Mouse (Mus musculus) splenic B cell, adult 2 months (primary cell): ENCODE data around the gene Ntan1.
"Not testable (repeated sequence)": the region's sequence is repeated elsewhere in the genome, so short reads cannot be mapped to it uniquely, and the experiment has no call there.

Experiments
- DNase-seq: peaks from one replicate; pipeline ENCODE4 v3.0.0-alpha.2; 2011; ENCODE audit warnings: low read depth, low spot score
- H3K27me3 ChIP-seq: 2 replicates; pipeline ENCODE4 v1.6.1; 2012; ENCODE audit warnings: mild to moderate bottlenecking, low read length, moderate library complexity, mixed read lengths; ENCODE audit not compliant: control insufficient read depth, poor library complexity, insufficient read depth, severe bottlenecking
- H3K36me3 ChIP-seq: 2 replicates; pipeline ENCODE4 v1.6.1; 2012; ENCODE audit warnings: mild to moderate bottlenecking, low read length, moderate library complexity, mixed read lengths; ENCODE audit not compliant: control insufficient read depth, poor library complexity, insufficient read depth, severe bottlenecking

The Ntan1 gene

DNA sequence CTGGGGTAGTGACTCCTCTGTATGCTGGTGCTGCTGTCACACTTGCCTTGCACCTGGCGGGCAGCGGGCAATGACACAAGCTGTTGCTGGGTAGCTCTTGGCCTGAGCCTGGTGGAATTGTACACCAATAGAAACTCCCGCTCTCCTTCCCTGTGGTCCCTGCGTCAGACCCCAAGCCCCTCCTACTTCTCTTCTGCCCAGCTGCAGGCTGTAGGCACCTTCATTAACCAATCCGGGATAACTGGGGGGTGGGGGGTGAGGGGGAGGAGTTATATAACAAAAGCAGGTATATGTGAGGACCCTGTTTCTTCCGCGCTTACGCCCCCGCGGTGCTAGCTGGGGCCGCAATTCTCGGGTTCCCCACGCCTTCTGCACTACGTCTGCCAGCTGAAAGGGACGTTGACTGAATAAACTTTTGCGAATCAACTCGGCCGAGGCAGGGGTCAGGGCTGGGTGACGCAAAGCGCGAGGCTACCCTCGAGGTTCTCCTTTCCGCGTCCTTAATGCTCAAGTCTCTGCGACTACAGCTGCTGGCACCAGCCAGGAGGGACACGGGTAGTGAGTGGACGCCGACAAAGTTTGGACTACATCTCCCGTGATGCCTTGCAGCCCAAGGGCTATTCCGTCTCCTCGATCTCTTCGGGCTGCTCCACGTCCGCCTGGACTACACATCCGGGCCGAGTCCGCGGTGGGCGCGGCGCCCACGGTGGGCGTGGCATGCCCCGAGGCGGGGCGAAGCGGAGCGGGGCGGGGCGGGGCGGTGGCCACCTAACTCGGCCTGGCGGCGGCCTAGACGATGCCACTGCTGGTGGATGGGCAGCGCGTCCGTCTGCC lies at the start of gene Ntan1:
Ntan1 (plus strand) TSS at position 286 of the 834 bp plus-strand sequence.
- Histone ChIP-seq H3K36me3 (peaks cover 1% of the 10 kb centered on the region; the same call in 1 of the 2 replicates), H3K27me3 (no peaks in the 10 kb centered on the region)
- peak; percentile 99 for DNase-seq

DNA sequence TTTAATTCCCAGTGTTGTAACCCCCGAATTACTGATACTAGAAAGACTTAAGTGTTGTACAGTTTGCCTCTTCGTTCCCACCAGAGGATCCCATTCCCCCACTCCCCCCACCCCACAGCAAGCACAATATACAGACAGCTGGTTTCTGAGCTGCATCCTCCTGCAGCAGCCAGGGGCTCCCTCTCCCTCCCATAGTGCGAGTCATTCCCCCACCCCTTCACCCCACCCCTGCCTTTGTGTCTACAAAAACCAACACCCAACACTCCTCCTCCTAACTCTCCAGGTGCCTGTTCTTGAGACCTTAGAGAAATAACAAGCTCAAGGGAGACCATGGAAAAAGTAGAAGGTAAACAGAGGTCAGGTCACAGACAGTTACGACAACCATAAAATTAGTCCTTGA lies 47.0 kb upstream of the Ntan1 start:
- H3K36me3 ChIP-seq, H3K27me3 ChIP-seq, DNase-seq: not testable (repeated sequence)

DNA sequence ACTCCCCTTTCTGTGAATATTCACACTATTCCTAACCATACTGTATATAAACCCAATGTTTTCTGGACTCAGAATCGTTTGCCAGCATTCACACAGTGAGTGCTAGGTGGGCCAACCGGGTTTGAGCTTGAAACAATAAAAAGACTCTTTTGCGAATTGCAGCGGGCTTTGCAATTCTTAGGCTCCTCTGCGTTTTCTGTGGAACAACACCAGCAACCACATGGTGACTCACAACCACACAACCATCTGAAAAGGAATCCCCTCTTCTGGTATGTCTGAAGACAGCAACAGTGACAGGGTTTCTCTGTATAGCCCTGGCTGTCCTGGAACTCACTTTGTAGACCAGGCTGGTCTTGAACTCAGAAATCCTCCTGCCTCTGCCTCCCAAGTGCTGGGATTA lies 46.6 kb upstream of the Ntan1 start:
- not testable (repeated sequence) for H3K36me3 ChIP-seq, DNase-seq, H3K27me3 ChIP-seq

DNA sequence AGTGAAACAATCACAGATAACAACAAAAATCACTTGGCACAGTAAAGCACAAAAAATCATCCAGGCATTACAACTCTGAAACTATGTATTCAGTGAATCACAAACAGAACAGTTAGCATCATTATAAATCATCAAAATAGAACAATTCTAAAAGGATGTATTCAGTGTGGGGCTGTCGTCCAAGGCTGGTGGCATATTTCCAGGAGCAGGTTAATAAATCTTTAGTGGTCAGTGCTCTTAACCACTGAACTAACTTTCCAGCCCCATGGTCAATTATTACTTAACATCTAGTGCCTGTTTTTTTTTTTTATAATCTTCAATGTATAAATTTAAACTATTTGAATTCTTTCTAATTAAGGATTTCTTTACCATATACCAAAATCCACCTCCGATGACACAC lies 44.6 kb upstream of the Ntan1 start:
- not testable (repeated sequence) for DNase-seq, H3K36me3 ChIP-seq, H3K27me3 ChIP-seq

DNA sequence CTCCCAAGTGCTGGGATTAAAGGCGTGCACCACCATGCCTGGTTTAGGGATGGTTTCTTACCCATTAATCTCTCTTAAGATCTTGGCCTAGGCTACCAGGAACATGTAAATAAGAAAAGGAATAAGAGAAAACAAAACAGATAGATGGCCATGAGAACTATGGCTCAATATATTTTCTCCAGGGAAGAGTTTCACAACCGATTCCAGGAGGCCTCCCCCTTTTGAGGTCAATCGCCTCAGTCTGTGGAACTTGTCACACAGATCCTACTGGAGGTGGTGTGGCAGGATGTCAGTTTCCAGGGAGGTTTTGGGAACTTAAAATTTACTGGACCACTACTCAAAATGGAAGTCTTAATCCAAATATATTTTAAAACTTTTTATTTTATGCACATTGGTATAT lies 44.0 kb upstream of the Ntan1 start:
- H3K36me3 ChIP-seq, H3K27me3 ChIP-seq, DNase-seq: not testable (repeated sequence)

DNA sequence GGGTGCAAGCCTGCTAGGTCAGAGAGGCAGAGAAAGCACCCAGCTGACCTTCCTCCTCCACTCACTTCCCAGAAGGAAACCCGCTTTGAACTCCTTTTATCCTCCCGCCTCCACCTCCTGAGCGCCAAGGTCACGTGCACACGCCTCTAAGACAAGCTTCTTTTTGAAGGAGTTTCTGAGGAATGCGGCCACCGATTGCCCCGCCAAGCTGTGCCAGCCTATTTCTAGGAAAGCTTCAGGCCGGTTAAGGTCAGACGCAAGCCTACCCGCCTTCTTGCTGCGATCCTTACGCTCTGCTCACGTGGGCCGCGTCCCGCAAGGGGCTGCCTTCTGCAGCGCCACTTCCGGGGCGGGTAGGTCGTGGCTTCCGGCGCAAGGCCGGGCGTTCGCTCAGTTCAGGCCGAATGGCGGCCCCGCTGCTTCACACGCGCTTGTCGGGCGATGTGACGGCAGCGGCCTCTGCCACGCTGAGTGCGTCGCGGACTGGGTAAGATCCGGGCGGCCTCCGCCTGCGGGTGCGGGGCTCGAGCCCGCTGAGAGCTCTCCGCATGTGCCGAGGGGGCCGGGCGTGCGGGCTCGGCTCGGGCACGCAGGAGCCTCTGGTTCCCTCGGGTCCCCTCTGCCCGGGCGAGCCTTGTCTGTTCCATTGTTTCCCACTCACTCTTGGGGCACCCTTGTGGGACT lies 38.1 kb upstream of the Ntan1 start, which contains the start of gene Rrn3:
Rrn3 (plus strand) TSS at position 356 of the 684 bp plus-strand sequence.
- H3K27me3 ChIP-seq = no peaks in the 10 kb centered on the region
- peak; percentile 93 for DNase-seq
- H3K36me3 ChIP-seq = peaks cover 5% of the 10 kb centered on the region

DNA sequence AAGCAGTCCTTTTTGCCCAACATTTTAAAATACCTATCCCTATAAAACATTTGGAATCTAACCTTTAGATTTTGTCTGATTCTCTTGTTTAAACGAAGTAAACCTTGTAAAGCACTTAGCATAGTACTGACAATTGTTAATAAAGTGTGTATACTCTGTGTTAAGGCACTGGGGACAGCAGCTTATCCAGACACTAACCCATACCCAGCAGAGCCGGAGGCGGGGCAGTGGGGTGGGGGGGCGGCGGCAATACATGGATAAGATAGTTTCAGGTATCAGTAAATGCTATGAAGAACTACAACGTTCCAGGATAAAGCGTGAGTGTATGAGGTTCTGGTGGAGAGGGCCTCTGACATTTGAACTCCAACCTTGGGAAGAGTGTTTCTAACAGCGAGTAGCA lies 37.4 kb upstream of the Ntan1 start:
- H3K27me3 ChIP-seq = no peaks in the 10 kb centered on the region
- H3K36me3 ChIP-seq = peaks cover 7% of the 10 kb centered on the region
- DNase-seq = no peak

DNA sequence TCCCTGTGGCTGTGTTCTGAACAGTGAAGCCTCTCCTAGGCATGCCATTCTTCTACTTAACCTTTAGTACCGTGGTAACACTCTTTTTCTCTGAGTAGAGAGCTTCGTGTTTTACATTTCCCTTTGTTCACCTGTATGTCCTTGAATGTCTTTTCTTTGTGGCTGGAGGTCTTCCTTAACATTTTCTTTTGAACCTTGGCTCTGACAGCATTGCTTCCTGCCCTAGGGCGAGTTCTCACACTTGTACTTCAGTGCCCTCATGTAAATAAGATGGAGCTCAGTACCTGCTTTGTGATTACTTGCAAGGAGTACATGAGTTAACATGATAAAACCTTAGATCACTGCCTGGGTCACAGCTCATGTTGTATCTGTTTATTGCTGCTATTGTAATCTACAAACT lies 32.7 kb upstream of the Ntan1 start:
- H3K27me3 ChIP-seq = no peaks in the 10 kb centered on the region
- peaks cover 16% of the 10 kb centered on the region for H3K36me3 ChIP-seq
- DNase-seq = no peak

DNA sequence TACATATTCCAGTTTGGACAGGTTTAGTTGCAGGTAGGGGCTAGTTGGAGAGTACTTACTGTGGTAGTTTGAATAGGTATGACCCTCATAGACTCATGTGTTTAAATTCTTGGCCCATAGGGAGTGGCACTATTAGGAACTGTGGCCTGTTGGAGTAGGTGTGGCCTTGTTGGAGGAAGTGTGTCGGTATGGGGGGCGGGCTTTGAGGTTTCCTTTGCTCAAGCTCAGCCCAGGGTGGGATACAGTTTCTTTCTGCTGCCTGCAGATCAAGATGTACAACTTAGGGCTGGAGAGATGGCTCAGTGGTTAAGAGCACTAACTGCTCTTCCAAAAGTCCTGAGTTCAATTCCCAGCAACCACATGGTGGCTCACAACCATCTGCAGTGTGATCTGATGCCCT lies 25.2 kb upstream of the Ntan1 start:
- not testable (repeated sequence) for H3K27me3 ChIP-seq, DNase-seq
- H3K36me3 ChIP-seq = peaks cover 18% of the 10 kb centered on the region

DNA sequence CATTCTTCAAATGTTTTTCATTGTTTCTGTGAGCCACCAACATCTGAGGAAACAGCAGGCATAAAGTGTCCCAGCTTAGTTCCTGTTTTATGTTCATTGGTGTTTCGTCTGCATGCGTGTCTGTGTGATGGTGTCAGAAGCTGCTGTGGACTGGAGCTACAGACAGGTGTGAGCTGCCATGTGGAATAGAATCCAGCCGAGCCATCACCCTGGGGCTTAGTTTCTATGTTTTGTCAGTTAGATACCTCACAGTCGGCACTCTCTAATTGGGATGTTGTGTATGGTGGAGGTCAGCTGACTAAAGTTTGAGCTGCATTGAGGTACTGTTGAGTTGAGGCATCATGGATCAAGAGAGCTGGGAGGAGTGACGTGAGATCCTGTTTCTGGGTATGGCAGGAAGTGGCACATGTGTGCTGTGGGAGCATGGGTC lies 21.9 kb upstream of the Ntan1 start:
- H3K36me3 ChIP-seq = peaks cover 21% of the 10 kb centered on the region
- DNase-seq = peak; percentile 72
- no peaks in the 10 kb centered on the region for H3K27me3 ChIP-seq

DNA sequence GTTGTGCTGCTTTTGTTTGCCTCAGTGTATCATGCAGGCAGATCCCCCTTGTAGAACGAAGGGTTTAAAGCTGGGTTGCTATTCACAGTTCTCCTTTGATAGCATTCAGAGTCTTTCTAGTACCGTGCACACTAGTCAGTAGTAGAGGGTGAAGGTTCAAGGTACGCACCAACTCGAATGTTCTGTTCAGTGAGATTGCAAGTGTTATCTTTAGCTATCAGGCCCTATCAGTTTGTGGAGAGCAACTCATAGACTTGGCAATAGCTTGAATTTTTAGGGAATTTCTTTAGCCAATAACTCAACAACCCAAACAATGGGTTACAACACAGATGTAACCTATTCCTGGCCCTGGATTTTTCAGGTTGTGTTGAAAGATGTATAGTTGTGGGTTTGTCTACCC lies 17.4 kb upstream of the Ntan1 start:
- Histone ChIP-seq H3K36me3 (peaks cover 15% of the 10 kb centered on the region), H3K27me3 (no peaks in the 10 kb centered on the region)
- DNase-seq = no peak

DNA sequence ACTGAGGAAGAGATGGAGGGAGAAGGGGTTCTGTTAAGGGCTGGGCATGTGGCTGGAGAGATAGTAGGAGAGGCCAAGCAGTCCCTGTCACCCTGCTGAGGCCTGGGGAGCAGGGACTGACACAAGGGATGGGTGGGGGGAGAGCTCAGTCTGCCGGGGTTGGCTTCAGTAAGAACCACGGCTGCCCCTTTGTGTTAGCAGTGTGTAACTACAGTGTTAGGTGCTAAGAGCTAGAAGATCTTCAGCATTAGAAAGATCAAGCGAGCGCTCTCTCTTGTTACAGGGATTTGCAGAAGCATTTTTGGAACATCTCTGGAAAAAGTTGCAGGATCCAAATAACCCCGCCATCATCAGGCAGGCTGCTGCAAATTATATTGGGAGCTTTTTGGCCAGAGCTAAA lies 14.0 kb upstream of the Ntan1 start:
- Histone ChIP-seq H3K27me3 (no peaks in the 10 kb centered on the region), H3K36me3 (peaks cover 25% of the 10 kb centered on the region)
- no peak for DNase-seq

DNA sequence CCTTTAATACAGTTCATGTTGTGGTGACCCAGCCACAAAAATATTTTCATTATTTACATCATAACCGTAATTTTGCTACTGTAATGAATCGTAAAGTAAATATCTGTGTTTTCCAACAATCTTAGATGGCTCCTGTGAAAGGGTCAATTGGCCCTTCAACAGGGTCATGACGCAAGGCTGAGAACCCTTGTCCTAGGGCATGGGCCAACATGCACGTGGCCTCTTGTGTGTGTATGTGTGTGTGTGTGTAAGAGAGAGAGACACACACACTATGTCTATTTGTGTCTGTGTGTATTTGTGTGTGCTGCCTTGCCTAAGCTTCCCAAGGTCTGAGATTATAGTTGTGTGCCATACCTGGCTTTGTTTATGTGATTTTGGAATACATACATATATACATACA lies 11.0 kb upstream of the Ntan1 start:
- H3K36me3 ChIP-seq = peaks cover 21% of the 10 kb centered on the region
- H3K27me3 ChIP-seq = no peaks in the 10 kb centered on the region
- no peak for DNase-seq

DNA sequence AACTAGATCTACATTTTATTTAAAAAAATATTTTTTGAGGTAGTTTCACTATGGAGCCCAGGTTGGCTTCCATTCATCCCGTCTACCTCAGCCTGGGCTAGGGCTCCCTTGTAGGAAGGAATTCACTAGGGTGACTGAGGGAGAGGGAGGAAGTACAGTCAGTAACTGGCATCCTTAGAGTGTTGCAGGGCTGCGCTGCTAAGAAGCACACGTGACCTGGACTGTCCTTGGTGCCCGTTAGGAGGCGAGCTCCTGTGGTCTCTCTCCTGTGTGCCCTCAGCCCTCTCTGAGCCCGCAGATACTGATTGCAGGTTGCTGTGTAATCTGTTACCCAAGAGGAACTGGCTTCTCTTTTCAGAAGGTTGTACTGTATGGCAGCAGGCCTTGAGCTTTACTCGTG lies 10.2 kb upstream of the Ntan1 start:
- Histone ChIP-seq H3K27me3 (no peaks in the 10 kb centered on the region), H3K36me3 (peaks cover 21% of the 10 kb centered on the region)
- DNase-seq = no peak

DNA sequence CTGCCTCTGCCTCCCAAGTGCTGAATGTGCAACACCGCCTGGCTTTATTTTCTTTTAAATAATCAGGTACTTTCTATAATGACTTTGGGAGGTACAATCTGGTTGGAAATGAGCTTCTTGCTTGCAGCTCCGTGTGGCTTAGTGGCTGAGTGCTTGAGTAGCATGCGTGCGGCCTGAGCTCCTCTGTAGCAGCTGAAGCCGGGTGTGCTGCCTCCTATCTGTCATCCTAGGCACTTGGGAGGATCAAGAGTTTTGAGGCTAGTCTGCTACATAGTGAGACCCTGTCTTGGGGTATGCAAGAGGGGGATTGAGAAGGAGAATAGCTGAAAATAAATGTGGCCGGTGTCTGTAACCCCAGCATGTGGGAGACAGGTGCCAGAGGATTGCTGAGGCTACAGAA lies 6.5 kb upstream of the Ntan1 start:
- peaks cover 21% of the 10 kb centered on the region for H3K36me3 ChIP-seq
- no peaks in the 10 kb centered on the region for H3K27me3 ChIP-seq
- DNase-seq = no peak
